Mouse (Mus musculus): ENCODE data around the gene Ppp1r21.

- TF ChIP-seq CTCF (IDR thresholded peaks at IDR 0.05; ENCODE audit: low read depth, low read length): no peak
- no peak for TF ChIP-seq EP300 (IDR thresholded peaks at IDR 0.05; ENCODE audit: insufficient read depth, low read depth, low read length)
These were observed 68.1 kb downstream of the Ppp1r21 start for GRCm38 (mm10) chr17:88598056-88598420.
